Mouse (Mus musculus) liver, embryonic 11.5 days (tissue): Measurements from ENCODE around the gene Meiob. TPM values are rescaled to one million over a fixed set of nuclear protein-coding genes. Genes with fewer than 3 reads are reported as not detected.

Experiments
- ATAC-seq: fragments of 200-750 bp; cut with Nextera tagmentation; replicated peaks from 2 replicates; pipeline ENCODE4 v1.8.0; 2017; ENCODE audit warnings: moderate number of reproducible peaks, mild to moderate bottlenecking, moderate TSS enrichment, moderate library complexity; ENCODE audit not compliant: low FRiP score
- DNase-seq: peaks from one replicate; pipeline ENCODE4 v3.0.0-alpha.2; 2017; ENCODE audit warnings: low spot score
- H3K27ac ChIP-seq: fragments of 300-500 bp; sonication (generic); 2 replicates; pipeline ENCODE4 v1.5.1; 2014; ENCODE audit warnings: mild to moderate bottlenecking, low read depth, low read length, control low read depth
- H3K27me3 ChIP-seq: fragments of 300-500 bp; sonication (generic); replicated peaks from 2 replicates; pipeline ENCODE4 v1.6.1; 2014; ENCODE audit warnings: low read length, mixed read lengths; ENCODE audit not compliant: control insufficient read depth, insufficient read depth
- H3K36me3 ChIP-seq: fragments of 300-500 bp; sonication (generic); 2 replicates; pipeline ENCODE4 v1.6.1; 2014; ENCODE audit warnings: mild to moderate bottlenecking, low read length, moderate library complexity, mixed read lengths; ENCODE audit not compliant: control insufficient read depth, insufficient read depth
- H3K4me1 ChIP-seq: fragments of 300-500 bp; sonication (generic); replicated peaks from 2 replicates; pipeline ENCODE4 v1.6.1; 2014; ENCODE audit warnings: low read length, mixed read lengths; ENCODE audit not compliant: control insufficient read depth, insufficient read depth
- H3K4me2 ChIP-seq: fragments of 300-500 bp; sonication (generic); 2 replicates; pipeline ENCODE4 v1.6.1; 2014; ENCODE audit warnings: mild to moderate bottlenecking, control low read depth, moderate library complexity
- H3K4me3 ChIP-seq: fragments of 300-500 bp; sonication (generic); 2 replicates; pipeline ENCODE4 v1.5.1; 2014; ENCODE audit warnings: low read depth, low read length, control low read depth
- H3K9ac ChIP-seq: fragments of 300-500 bp; sonication (generic); 2 replicates; pipeline ENCODE4 v1.6.1; 2014; ENCODE audit warnings: low read depth, low read length, control low read depth
- H3K9me3 ChIP-seq: fragments of 300-500 bp; sonication (generic); 2 replicates; pipeline ENCODE4 v1.6.1; 2016; ENCODE audit warnings: low read length, inconsistent platforms, mixed read lengths; ENCODE audit not compliant: control insufficient read depth
- WGBS: fragments of 180-500 bp; shearing (Covaris S2); extraction: QIAGEN DNeasy Blood & Tissue Kit; methylation state at CpG from one replicate; pipeline ENCODE4 v1.1.7; 2014; 5-methylcytosine and 5-hydroxymethylcytosine counted together
- polyA plus RNA-seq: library from polyadenylated mRNA; unstranded; fragments of >200 nt; fragmentation: Nextera tagmentation; extraction: Ambion mirVana; gene quantifications from 2 replicates; pipeline ENCODE4 v1.2.1, GENCODE M21; 2014

Meiob gene
- polyA plus RNA-seq = 1.9 and 3.0 TPM in 2 replicates

GRCm38 (mm10) chr17:24803952-24804951 lies at the start of gene Meiob:
Meiob (plus strand) TSS chr17:24804289.
- H3K4me1 ChIP-seq = peaks cover 3% of the 10 kb centered on the region; the same call in 1 of the 2 replicates
- H3K27ac ChIP-seq = no peak within 1 kb of the TSS
- peak within 1 kb of the TSS; percentile 83 for H3K9ac ChIP-seq
- ATAC-seq (peak; percentile 93), DNase-seq (peak; percentile 86)
- no peaks in the 10 kb centered on the region for H3K36me3 ChIP-seq
- 0 out of 2 replicates have a peak, but pooled peaks cover 10% of the 10 kb centered on the region for H3K27me3 ChIP-seq
- H3K4me3 ChIP-seq = peak within 1 kb of the TSS; percentile 79
- under 1% methylated on average over 71 of the region's 71 CpGs for WGBS
- H3K9me3 ChIP-seq = no peaks in the 10 kb centered on the region
- H3K4me2 ChIP-seq = peak within 1 kb of the TSS; percentile 97

GRCm38 (mm10) chr17:24757394-24757793 lies 46.7 kb upstream of the Meiob start:
- peaks cover 7% of the 10 kb centered on the region for H3K4me1 ChIP-seq
- H3K36me3 ChIP-seq = no peaks in the 10 kb centered on the region
- H3K4me3 ChIP-seq = no peak overlapping the region
- WGBS = 90% methylated on average over 1 of the region's 1 CpGs
- ATAC-seq (no peak), DNase-seq (no peak)
- no peak overlapping the region for H3K27ac ChIP-seq
- H3K27me3 ChIP-seq = peaks cover 51% of the 10 kb centered on the region
- H3K4me2 ChIP-seq = no peak overlapping the region
- H3K9ac ChIP-seq = no peak overlapping the region
- no peaks in the 10 kb centered on the region for H3K9me3 ChIP-seq

GRCm38 (mm10) chr17:24761121-24761520 lies 43.0 kb upstream of the Meiob start:
- DNase-seq (no peak), ATAC-seq (no peak)
- H3K9me3 ChIP-seq = no peaks in the 10 kb centered on the region
- H3K36me3 ChIP-seq = no peaks in the 10 kb centered on the region
- H3K4me3 ChIP-seq = no peak overlapping the region
- 50% methylated on average over 5 of the region's 5 CpGs for WGBS
- H3K9ac ChIP-seq = no peak overlapping the region
- H3K4me2 ChIP-seq = no peak overlapping the region
- H3K4me1 ChIP-seq = no peaks in the 10 kb centered on the region
- peaks cover 20% of the 10 kb centered on the region for H3K27me3 ChIP-seq
- no peak overlapping the region for H3K27ac ChIP-seq

GRCm38 (mm10) chr17:24765016-24765905 lies 38.8 kb upstream of the Meiob start:
- Histone ChIP-seq H3K27ac (no peak overlapping the region), H3K4me2 (no peak overlapping the region), H3K36me3 (no peaks in the 10 kb centered on the region), H3K4me3 (no peak overlapping the region), H3K4me1 (no peaks in the 10 kb centered on the region), H3K9ac (no peak overlapping the region), H3K9me3 (no peaks in the 10 kb centered on the region), H3K27me3 (peaks cover 22% of the 10 kb centered on the region)
- DNase-seq = no peak
- no peak for ATAC-seq
- WGBS = 41% methylated on average over 21 of the region's 22 CpGs

- no peaks in the 10 kb centered on the region for H3K36me3 ChIP-seq
- H3K9me3 ChIP-seq = no peaks in the 10 kb centered on the region
- 27% methylated on average over 12 of the region's 12 CpGs for WGBS
- ATAC-seq (no peak), DNase-seq (no peak)
- no peak overlapping the region for H3K27ac ChIP-seq
- peaks cover 19% of the 10 kb centered on the region for H3K27me3 ChIP-seq
- no peak overlapping the region for H3K9ac ChIP-seq
- no peak overlapping the region for H3K4me2 ChIP-seq
- H3K4me3 ChIP-seq = no peak overlapping the region
- no peaks in the 10 kb centered on the region for H3K4me1 ChIP-seq
These were observed 37.7 kb upstream of the Meiob start for GRCm38 (mm10) chr17:24766266-24766875.

GRCm38 (mm10) chr17:24769146-24769545 lies 34.9 kb upstream of the Meiob start:
- WGBS = 39% methylated on average over 3 of the region's 3 CpGs
- Histone ChIP-seq H3K9ac (no peak overlapping the region), H3K36me3 (no peaks in the 10 kb centered on the region), H3K27ac (no peak overlapping the region), H3K9me3 (no peaks in the 10 kb centered on the region), H3K4me3 (no peak overlapping the region), H3K27me3 (peaks cover 19% of the 10 kb centered on the region), H3K4me2 (no peak overlapping the region), H3K4me1 (no peaks in the 10 kb centered on the region)
- DNase-seq (no peak), ATAC-seq (no peak)

GRCm38 (mm10) chr17:24773241-24773640 lies 30.8 kb upstream of the Meiob start:
- WGBS = 74% methylated on average over 5 of the region's 5 CpGs
- no peak for DNase-seq

GRCm38 (mm10) chr17:24775173-24775572 lies 28.9 kb upstream of the Meiob start:
- no peak overlapping the region for H3K27ac ChIP-seq
- no peak overlapping the region for H3K4me3 ChIP-seq
- H3K9ac ChIP-seq = no peak overlapping the region
- H3K4me1 ChIP-seq = no peaks in the 10 kb centered on the region
- no peak overlapping the region for H3K4me2 ChIP-seq
- no peak for ATAC-seq
- no peaks in the 10 kb centered on the region for H3K36me3 ChIP-seq
- no peaks in the 10 kb centered on the region for H3K9me3 ChIP-seq
- no peaks in the 10 kb centered on the region for H3K27me3 ChIP-seq
- DNase-seq = no peak
- WGBS = 78% methylated on average over 8 of the region's 8 CpGs

More at GRCm38 (mm10) chr17:24773241-24773640, 30.8 kb upstream of the Meiob start:
- 0 out of 2 replicates have a peak, but pooled peaks cover 5% of the 10 kb centered on the region for H3K27me3 ChIP-seq
- H3K4me2 ChIP-seq = no peak overlapping the region
- ATAC-seq = no peak
- H3K4me1 ChIP-seq = no peaks in the 10 kb centered on the region
- no peak overlapping the region for H3K4me3 ChIP-seq
- no peak overlapping the region for H3K9ac ChIP-seq
- no peaks in the 10 kb centered on the region for H3K36me3 ChIP-seq
- no peaks in the 10 kb centered on the region for H3K9me3 ChIP-seq
- H3K27ac ChIP-seq = no peak overlapping the region
